ENCODE assay signal across 9 mouse cellular contexts in genomic region chr16:27140037-27140436, GRCm38 (mm10).
A peak's percentile ranks its signal among the peaks of the same experiment; 100 is the strongest.
DNase-seq lines count a peak whose midpoint lies in the region; ATAC-seq lines count a peak whose summit lies in the region.
"Had no signal": no experiment of that assay in that cellular context is flagged by ENCODE, and none has a peak within 500 bp of the region (broad histone marks: within the 10 kb centered on the region; RNA-seq: fewer than 3 reads in every experiment).

No protein-coding gene starts in this region.

- 0 out of 2 replicates have a peak, but pooled peaks cover 3% of the 10 kb centered on the region for H3K27me3 ChIP-seq in intestine, embryonic 14.5 days (replicated peaks; ENCODE audit: control insufficient read depth, insufficient read depth, low read length)
- no peaks in the 10 kb centered on the region for H3K27me3 ChIP-seq in intestine, embryonic 16.5 days (replicated peaks; ENCODE audit: control insufficient read depth, insufficient read depth, low read length)
- H3K27me3 ChIP-seq in hindbrain, embryonic 11.5 days (ENCODE audit: control insufficient read depth, insufficient read depth, low read length), result no peaks in the 10 kb centered on the region
- H3K27me3 ChIP-seq: limb, embryonic 15.5 days had no signal

- intact Hi-C loops in left cerebral cortex, postnatal 25 days (cut with DNase I), result loop anchor here (1.0 to 5.0 kb wide), 4 partner anchors 317 to 1173 kb away; no protein-coding TSS in a partner anchor

- no peaks in the 10 kb centered on the region for H3K4me1 ChIP-seq in intestine, embryonic 14.5 days (replicated peaks; ENCODE audit: control insufficient read depth, insufficient read depth, low read length)
- no peaks in the 10 kb centered on the region for H3K4me1 ChIP-seq in intestine, embryonic 16.5 days (ENCODE audit: control insufficient read depth, insufficient read depth, low read length)
- H3K4me1 ChIP-seq in hindbrain, embryonic 11.5 days (replicated peaks; ENCODE audit: control insufficient read depth, insufficient read depth, low read length), result no peaks in the 10 kb centered on the region
- H3K4me1 ChIP-seq: limb, embryonic 15.5 days had no signal

- DNase-seq in intestine, embryonic 14.5 days (ENCODE audit: low spot score), result peak; percentile 81
- peak; percentile 33 for DNase-seq in ZHBTc4 (ENCODE audit: low read depth, low spot score)
- peak; percentile 48 for DNase-seq in embryo, embryonic 10 days (ENCODE audit: low spot score)
- peak; percentile 77 for DNase-seq in hindbrain, embryonic 11.5 days (ENCODE audit: low spot score)
- peak; percentile 69 to 70 for DNase-seq in left cerebral cortex, postnatal 25 days (ENCODE audit: low spot score in 2 of 2)
- peak; percentile 27 for DNase-seq in naive thymus-derived CD4-positive, alpha-beta T cell, adult 2 months (ENCODE audit: low read depth)
- peak; percentile 23 for DNase-seq in thymus, postnatal 0 days (ENCODE audit: low spot score)

- WGBS in intestine, embryonic 14.5 days, result 13% methylated on average over 3 of the region's 3 CpGs
- 16% methylated on average over 3 of the region's 3 CpGs for WGBS in intestine, embryonic 16.5 days
- 15% methylated on average over 3 of the region's 3 CpGs for WGBS in hindbrain, embryonic 11.5 days

- H3K4me3 ChIP-seq in intestine, embryonic 14.5 days (ENCODE audit: low read depth, low read length), result no peak overlapping the region
- no peak overlapping the region for H3K4me3 ChIP-seq in intestine, embryonic 16.5 days (ENCODE audit: low read length)
- no peak overlapping the region for H3K4me3 ChIP-seq in hindbrain, embryonic 11.5 days (ENCODE audit: low read depth, low read length)
- H3K4me3 ChIP-seq: limb, embryonic 15.5 days had no signal

- no peak overlapping the region for H3K27ac ChIP-seq in intestine, embryonic 14.5 days (ENCODE audit: low read depth)
- H3K27ac ChIP-seq in intestine, embryonic 16.5 days (ENCODE audit: low read length), result no peak overlapping the region
- H3K27ac ChIP-seq in hindbrain, embryonic 11.5 days (ENCODE audit: low read depth, low read length), result no peak overlapping the region
- H3K27ac ChIP-seq: limb, embryonic 15.5 days had no signal

- no peak overlapping the region for H3K9ac ChIP-seq in intestine, embryonic 14.5 days (ENCODE audit: low read length)
- H3K9ac ChIP-seq in intestine, embryonic 16.5 days (ENCODE audit: low read depth, low read length), result no peak overlapping the region
- no peak overlapping the region for H3K9ac ChIP-seq in hindbrain, embryonic 11.5 days (ENCODE audit: low read depth, low read length)
- H3K9ac ChIP-seq: limb, embryonic 15.5 days had no signal

- no peak overlapping the region for H3K4me2 ChIP-seq in intestine, embryonic 14.5 days (ENCODE audit: low read length)
- H3K4me2 ChIP-seq in intestine, embryonic 16.5 days (ENCODE audit: low read depth, low read length), result no peak overlapping the region
- no peak overlapping the region for H3K4me2 ChIP-seq in hindbrain, embryonic 11.5 days (replicated peaks; ENCODE audit: low read depth, low read length)
- H3K4me2 ChIP-seq: limb, embryonic 15.5 days had no signal

- peak; percentile 43; the same call in 1 of the 2 replicates for ATAC-seq in intestine, embryonic 14.5 days (replicated peaks; ENCODE audit: low FRiP score, low TSS enrichment, low read depth)
- ATAC-seq in intestine, embryonic 16.5 days, result no peak
- ATAC-seq in hindbrain, embryonic 11.5 days (ENCODE audit: low FRiP score), result peak; percentile 72

- no peaks in the 10 kb centered on the region for H3K9me3 ChIP-seq in intestine, embryonic 14.5 days (ENCODE audit: control insufficient read depth, low read length)
- H3K9me3 ChIP-seq in intestine, embryonic 16.5 days (ENCODE audit: control insufficient read depth, low read length), result no peaks in the 10 kb centered on the region
- no peaks in the 10 kb centered on the region for H3K9me3 ChIP-seq in hindbrain, embryonic 11.5 days (ENCODE audit: control insufficient read depth, low read length)
- H3K9me3 ChIP-seq: limb, embryonic 15.5 days had no signal

- H3K36me3 ChIP-seq in intestine, embryonic 14.5 days (ENCODE audit: control insufficient read depth, insufficient read depth, low read length), result no peaks in the 10 kb centered on the region
- H3K36me3 ChIP-seq in intestine, embryonic 16.5 days (ENCODE audit: control insufficient read depth, insufficient read depth, low read length), result no peaks in the 10 kb centered on the region
- no peaks in the 10 kb centered on the region for H3K36me3 ChIP-seq in hindbrain, embryonic 11.5 days (ENCODE audit: control insufficient read depth, insufficient read depth, low read length)
- H3K36me3 ChIP-seq: limb, embryonic 15.5 days had no signal

Comparison
In these comparisons a context has a peak if more than half of its experiments do, and no peak if none do; other contexts are left out.
1. DNase-seq: peak in every context shown above with its lines; median percentile 81 in intestine, embryonic 14.5 days; 77 in hindbrain, embryonic 11.5 days; 70 in left cerebral cortex, postnatal 25 days; 48 in embryo, embryonic 10 days; 33 in ZHBTc4; 27 in naive thymus-derived CD4-positive, alpha-beta T cell, adult 2 months; 23 in thymus, postnatal 0 days.